Mouse (Mus musculus): ENCODE data around the gene Tmem38a. TPM values are rescaled to one million over a fixed set of nuclear protein-coding genes. Genes with fewer than 3 reads are reported as not detected.

The Tmem38a gene
- polyA plus RNA-seq, 1 experiment from 2014 or later: 31.6 TPM

Small RNA genes lying within 50 kb of the gene (microRNA-seq; reads per million reads assigned to microRNA genes)
- gene Gm28019: not detected

Other genes with a start within 250 kb of the Tmem38a start
- 63.3 and 66.1 TPM in 2 replicates for gene Eps15l1, start 150.6 kb upstream of the Tmem38a start, polyA plus RNA-seq (2014; fragmentation: Nextera tagmentation; extraction: Ambion mirVana)
- 0.59 and 1.3 TPM in 2 replicates for gene Calr3, start 128.2 kb upstream of the Tmem38a start, polyA plus RNA-seq (2014; fragmentation: Nextera tagmentation; extraction: Ambion mirVana)
- gene 1700030K09Rik, start 128.2 kb upstream of the Tmem38a start, polyA plus RNA-seq (2014; fragmentation: Nextera tagmentation; extraction: Ambion mirVana): 15.2 and 16.3 TPM in 2 replicates
- 42.3 and 49.8 TPM in 2 replicates for gene Cherp, start 96.8 kb upstream of the Tmem38a start, polyA plus RNA-seq (2014; fragmentation: Nextera tagmentation; extraction: Ambion mirVana)
- gene Slc35e1, start 79.4 kb upstream of the Tmem38a start, polyA plus RNA-seq (2014; fragmentation: Nextera tagmentation; extraction: Ambion mirVana): 9.3 and 10.6 TPM in 2 replicates
- 11.4 and 14.6 TPM in 2 replicates for gene Med26, start 23.8 kb upstream of the Tmem38a start, polyA plus RNA-seq (2014; fragmentation: Nextera tagmentation; extraction: Ambion mirVana)
- gene Smim7, start 967 bp upstream of the Tmem38a start, polyA plus RNA-seq (2014; fragmentation: Nextera tagmentation; extraction: Ambion mirVana): 133 and 144 TPM in 2 replicates
- gene Nwd1, start 74.7 kb downstream of the Tmem38a start, polyA plus RNA-seq (2014; fragmentation: Nextera tagmentation; extraction: Ambion mirVana): 2.1 and 2.6 TPM in 2 replicates
- gene Sin3b, start 151.2 kb downstream of the Tmem38a start, polyA plus RNA-seq (2014; fragmentation: Nextera tagmentation; extraction: Ambion mirVana): 177 and 182 TPM in 2 replicates
- 0.33 and 0.88 TPM in 2 replicates for gene F2rl3, start 189.8 kb downstream of the Tmem38a start, polyA plus RNA-seq (2014; fragmentation: Nextera tagmentation; extraction: Ambion mirVana)